Mouse (Mus musculus) lung, postnatal 0 days (tissue): ENCODE measurements at regions not wholly inside any gene's neighbourhood (a gene's known extent, or its start where the extent isn't known, plus 50 kb on each side); places are given as distances from the start of the nearest gene placed in this dataset.

Experiments
- CTCF ChIP-seq: IDR thresholded peaks from 2 replicates; pipeline ENCODE4 v1.5.1; 2016; ENCODE audit warnings: antibody characterized with exemption, mild to moderate bottlenecking
- EP300 ChIP-seq: IDR thresholded peaks from 2 replicates; pipeline ENCODE4 v1.6.1; 2016; ENCODE audit warnings: antibody characterized with exemption, mild to moderate bottlenecking, control low read depth

DNA sequence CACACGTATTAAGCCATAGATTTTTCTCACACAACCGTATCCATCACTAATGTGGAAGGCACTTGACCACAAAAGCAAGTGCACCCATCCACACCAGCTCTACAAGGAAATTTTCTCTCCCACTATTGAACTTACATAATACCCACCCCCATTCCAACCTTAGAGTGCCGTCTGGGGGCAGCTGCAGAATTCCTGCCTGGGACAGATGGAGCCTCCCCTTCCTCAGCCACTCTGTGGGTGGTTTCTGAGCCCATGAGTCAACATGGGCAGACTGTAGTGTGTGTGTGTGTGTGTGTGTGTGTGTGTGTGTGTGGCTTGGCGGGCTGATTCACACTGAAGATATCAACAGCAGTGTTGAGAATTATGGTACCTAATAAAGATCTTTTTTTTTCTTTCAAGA, 489.5 kb downstream of the Prss52 start:
- TF ChIP-seq EP300 (no peak), CTCF (no peak)
